Mouse (Mus musculus) testis, adult 2 months (tissue): ENCODE measurements at regions not wholly inside any gene's neighbourhood (a gene's known extent, or its start where the extent isn't known, plus 50 kb on each side); places are given as distances from the start of the nearest gene placed in this dataset.

Experiments used
- CTCF ChIP-seq: fragments of 200-500 bp; IDR thresholded peaks from 2 replicates; pipeline ENCODE4 v1.5.1; 2012; ENCODE audit warnings: low read depth, mild to moderate bottlenecking, inconsistent platforms, low read length, moderate library complexity; ENCODE audit not compliant: control insufficient read depth, insufficient read depth, insufficient replicate concordance
- POLR2A ChIP-seq: fragments of 200-500 bp; IDR thresholded peaks from 2 replicates; pipeline ENCODE4 v1.6.1; 2012; ENCODE audit warnings: low read depth, mild to moderate bottlenecking, inconsistent platforms, low read length, moderate library complexity; ENCODE audit not compliant: control insufficient read depth

GRCm38 (mm10) chr1:186550265-186550885, 155.4 kb downstream of the Tgfb2 start:
- TF ChIP-seq POLR2A (no peak), CTCF (peak; percentile 14; the same call in 1 of the 2 replicates)
